In the genomic region with DNA sequence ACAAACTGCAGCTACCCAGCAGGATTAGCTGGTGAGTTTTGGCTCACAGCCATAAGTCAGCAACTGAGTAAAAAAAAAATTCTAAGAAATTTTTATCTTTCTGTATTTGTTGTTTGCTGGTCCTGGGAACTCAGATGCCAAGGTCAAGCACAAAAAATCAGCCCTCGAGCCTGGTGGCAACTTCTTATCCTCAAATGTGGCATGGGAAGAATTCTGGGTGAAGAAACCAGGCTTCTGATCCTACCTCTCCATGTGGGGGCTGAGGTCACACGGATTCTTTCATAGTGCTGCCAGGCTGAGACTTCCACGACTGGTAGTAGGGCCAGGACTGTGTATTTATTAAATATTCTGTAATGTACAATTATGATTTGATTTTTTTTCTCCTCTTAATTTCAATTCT, we compare ENCODE assay signal across 19 mouse cellular contexts.
"Had no signal": no experiment of that assay in that cellular context is flagged by ENCODE, and none has a peak within 500 bp of the region (broad histone marks: within the 10 kb centered on the region; RNA-seq: fewer than 3 reads in every experiment).

No protein-coding gene starts in this region.

- ATAC-seq: midbrain, embryonic 16.5 days had no signal

- H3K4me3 ChIP-seq: kidney, embryonic 15.5 days; left cerebral cortex, adult 2 months; liver, embryonic 13.5 days; midbrain, embryonic 12.5 days; stomach, embryonic 15.5 days had no signal

- H3K9ac ChIP-seq: kidney, embryonic 15.5 days; liver, embryonic 13.5 days; midbrain, embryonic 12.5 days; stomach, embryonic 15.5 days had no signal

- H3K4me2 ChIP-seq: kidney, embryonic 15.5 days; liver, embryonic 13.5 days; midbrain, embryonic 12.5 days; stomach, embryonic 15.5 days had no signal

- DNase-seq: kidney, adult 8-10 months; kidney, postnatal 10 days; kidney, postnatal 36 days; layer of hippocampus, postnatal 36 days; liver, embryonic 13.5 days; lung, adult 2 months; lung, postnatal 14 days; lung, postnatal 4 days; retina, postnatal 1 day; right cerebral cortex, postnatal 25 days; spleen, adult 18-20 months; thymus, adult 2 months; thymus, postnatal 14 days; thymus, postnatal 4 days had no signal

- H3K9me3 ChIP-seq: kidney, embryonic 15.5 days; liver, embryonic 13.5 days; midbrain, embryonic 12.5 days; stomach, embryonic 15.5 days had no signal

- H3K4me1 ChIP-seq: kidney, embryonic 15.5 days; liver, embryonic 13.5 days; midbrain, embryonic 12.5 days; stomach, embryonic 15.5 days had no signal

- H3K27me3 ChIP-seq: kidney, embryonic 15.5 days; liver, embryonic 13.5 days; midbrain, embryonic 12.5 days; stomach, embryonic 15.5 days had no signal

- H3K36me3 ChIP-seq: kidney, embryonic 15.5 days; liver, embryonic 13.5 days; midbrain, embryonic 12.5 days; stomach, embryonic 15.5 days had no signal

- H3K27ac ChIP-seq: kidney, embryonic 15.5 days; left cerebral cortex, adult 2 months; liver, embryonic 13.5 days; midbrain, embryonic 12.5 days; stomach, embryonic 15.5 days had no signal
